Mouse (Mus musculus) liver, embryonic 14.5 days (tissue): ENCODE measurements at regions not wholly inside any gene's neighbourhood (a gene's known extent, or its start where the extent isn't known, plus 50 kb on each side); places are given as distances from the start of the nearest gene placed in this dataset.

Experiments
- ATAC-seq: fragments of 200-750 bp; cut with Nextera tagmentation; 2 replicates; pipeline ENCODE4 v1.8.0; 2017; ENCODE audit warnings: moderate number of reproducible peaks, mild to moderate bottlenecking, moderate library complexity; ENCODE audit not compliant: insufficient read depth
- DNase-seq, 3 experiments: peaks; one replicate each; pipeline ENCODE4 v3.0.0-alpha.2; 2012 to 2013; ENCODE audit warnings: low read depth in 3 of 3, low spot score in 3 of 3
- H3K27ac ChIP-seq: fragments of 300-500 bp; sonication (generic); 2 replicates; pipeline ENCODE4 v1.5.1; 2014; ENCODE audit warnings: moderate library complexity, mild to moderate bottlenecking, control low read depth, inconsistent platforms
- H3K27me3 ChIP-seq: fragments of 300-500 bp; sonication (generic); 2 replicates; pipeline ENCODE4 v1.6.1; 2014; ENCODE audit warnings: mild to moderate bottlenecking, low read length, moderate library complexity; ENCODE audit not compliant: control insufficient read depth, insufficient read depth
- H3K36me3 ChIP-seq: fragments of 300-500 bp; sonication (generic); replicated peaks from 2 replicates; pipeline ENCODE4 v1.6.1; 2014; ENCODE audit warnings: low read depth; ENCODE audit not compliant: control insufficient read depth, insufficient read depth
- H3K4me1 ChIP-seq, 2 experiments: fragments of 200-500 bp in 1 of 2; fragments of 300-500 bp in 1 of 2; sonication (generic) in 1 of 2; replicated peaks; 2 replicates each; pipeline ENCODE4 v1.6.1; 2012 to 2014; ENCODE audit warnings: antibody characterized with exemption in 1 of 2, inconsistent platforms in 1 of 2, low read length in 1 of 2; ENCODE audit not compliant: control insufficient read depth in 2 of 2, insufficient read depth in 2 of 2
- H3K4me2 ChIP-seq: fragments of 300-500 bp; sonication (generic); 2 replicates; pipeline ENCODE4 v1.6.1; 2014; ENCODE audit warnings: low read depth, mild to moderate bottlenecking, control low read depth, moderate library complexity
- H3K4me3 ChIP-seq, 2 experiments: fragments of 200-500 bp in 1 of 2; fragments of 300-500 bp in 1 of 2; sonication (generic) in 1 of 2; 2 replicates each; pipeline ENCODE4 v1.5.1; 2012 to 2014; ENCODE audit warnings: low read depth in 2 of 2, low read length in 2 of 2, mild to moderate bottlenecking in 2 of 2, control low read depth in 1 of 2, inconsistent platforms in 1 of 2, moderate library complexity in 1 of 2; ENCODE audit not compliant: insufficient read depth in 1 of 2
- H3K9ac ChIP-seq: fragments of 300-500 bp; sonication (generic); replicated peaks from 2 replicates; pipeline ENCODE4 v1.6.1; 2014; ENCODE audit warnings: mild to moderate bottlenecking, control low read depth, moderate library complexity
- H3K9me3 ChIP-seq: fragments of 300-500 bp; sonication (generic); 2 replicates; pipeline ENCODE4 v1.6.1; 2016; ENCODE audit warnings: low read length, mixed read lengths; ENCODE audit not compliant: control insufficient read depth
- CTCF ChIP-seq: IDR thresholded peaks from 2 replicates; pipeline ENCODE4 v1.5.1; 2016; ENCODE audit warnings: antibody characterized with exemption, low read depth, control low read depth
- EP300 ChIP-seq: IDR thresholded peaks from 2 replicates; pipeline ENCODE4 v1.6.1; 2016; ENCODE audit warnings: antibody characterized with exemption, low read depth
- WGBS: fragments of 180-500 bp; shearing (Covaris S2); extraction: QIAGEN DNeasy Blood & Tissue Kit; methylation state at CpG from one replicate; pipeline ENCODE4 v1.1.7; 2014; ENCODE audit not compliant: insufficient replicate concordance; 5-methylcytosine and 5-hydroxymethylcytosine counted together

DNA sequence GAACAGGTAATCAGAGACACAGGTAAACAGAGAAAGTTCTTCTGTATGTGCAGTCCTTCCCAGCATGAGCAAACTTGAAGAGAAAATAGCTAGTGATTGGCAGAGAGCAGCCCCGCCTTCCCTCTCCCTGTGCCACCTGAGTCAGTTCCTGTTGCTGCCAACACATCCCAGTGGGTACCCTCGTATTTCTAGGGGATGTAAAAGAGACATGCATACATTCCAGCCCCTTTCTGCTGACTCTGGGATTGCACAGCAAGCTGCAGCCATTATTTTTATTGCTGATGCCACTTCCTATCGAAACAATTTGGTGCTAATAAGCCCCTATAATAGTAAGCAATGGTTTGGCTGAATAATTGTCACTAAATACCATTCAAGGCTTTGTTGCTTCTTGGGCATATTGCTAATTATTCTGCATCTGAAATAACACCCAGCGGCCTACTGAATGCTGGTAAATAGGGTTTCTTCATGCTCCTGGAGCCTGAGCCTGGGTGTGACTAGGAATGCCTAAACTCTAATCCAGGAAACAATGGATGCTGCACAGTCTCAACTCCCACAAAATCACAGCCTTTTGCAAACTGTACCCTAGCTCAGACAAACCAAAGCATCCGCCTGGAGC lies 169.0 kb upstream of the Shisa6 start:
- Histone ChIP-seq H3K9me3 (no peaks in the 10 kb centered on the region), H3K4me1 (no peaks in the 10 kb centered on the region), H3K4me2 (no peak overlapping the region), H3K4me3 (no peak overlapping the region), H3K36me3 (no peaks in the 10 kb centered on the region), H3K9ac (no peak overlapping the region), H3K27me3 (no peaks in the 10 kb centered on the region), H3K27ac (no peak overlapping the region)
- ATAC-seq (no peak), DNase-seq (no peak)
- 46% methylated on average over 5 of the region's 5 CpGs for WGBS
- TF ChIP-seq CTCF: no peak

DNA sequence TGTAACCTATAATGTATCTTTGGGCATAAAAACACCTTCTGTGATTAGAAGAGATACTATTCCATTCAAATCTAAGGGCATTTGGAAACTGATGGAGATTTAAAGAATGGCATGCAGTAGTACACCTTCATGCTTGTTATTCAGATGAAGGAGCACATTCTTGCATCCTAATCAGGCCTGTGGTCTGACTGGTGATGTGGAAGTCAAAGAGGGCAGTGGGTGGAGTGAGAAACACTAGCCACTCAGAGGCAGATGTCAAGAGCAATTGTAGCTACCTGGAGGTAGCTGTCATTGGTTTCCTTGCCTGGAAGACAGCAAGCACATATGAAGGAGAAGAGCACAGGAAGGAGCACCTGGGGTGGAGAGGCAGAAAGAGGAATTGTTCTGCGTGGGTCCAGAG lies 171.0 kb upstream of the Shisa6 start:
- no peak overlapping the region for H3K9ac ChIP-seq
- H3K4me3 ChIP-seq: no peak overlapping the region
- no peaks in the 10 kb centered on the region for H3K27me3 ChIP-seq
- no peak for TF ChIP-seq CTCF
- TF ChIP-seq EP300: no peak
- H3K36me3 ChIP-seq: no peaks in the 10 kb centered on the region
- H3K27ac ChIP-seq: no peak overlapping the region
- DNase-seq (no peak), ATAC-seq (no peak)
- no peaks in the 10 kb centered on the region for H3K9me3 ChIP-seq
- H3K4me2 ChIP-seq: no peak overlapping the region
- WGBS: 38% methylated on average over 1 of the region's 1 CpGs
- H3K4me1 ChIP-seq: no peaks in the 10 kb centered on the region

DNA sequence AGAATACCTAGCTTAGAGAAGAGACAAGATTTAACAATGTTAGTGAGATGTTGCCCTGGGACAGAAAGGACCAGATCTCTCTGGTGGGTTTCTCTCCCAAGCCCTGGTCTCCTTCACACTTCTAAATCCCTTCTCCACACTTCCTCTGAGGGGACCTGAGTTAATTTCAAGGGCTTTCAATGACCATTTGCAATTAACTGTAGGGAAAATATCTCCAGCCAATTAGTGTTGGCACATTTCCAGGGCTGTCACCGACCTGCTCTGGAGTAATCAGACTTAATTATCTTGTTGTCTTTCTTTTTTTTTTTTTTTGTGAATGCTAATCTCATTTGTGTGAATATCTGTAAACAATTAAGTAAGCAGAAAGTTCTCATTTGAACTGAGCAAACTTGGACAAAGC lies 166.3 kb upstream of the Pirt start:
- Histone ChIP-seq H3K27me3 (no peaks in the 10 kb centered on the region), H3K4me2 (no peak overlapping the region), H3K9ac (no peak overlapping the region), H3K4me3 (no peak overlapping the region), H3K9me3 (no peaks in the 10 kb centered on the region; the same call in 1 of the 2 replicates), H3K36me3 (no peaks in the 10 kb centered on the region), H3K27ac (no peak overlapping the region), H3K4me1 (no peaks in the 10 kb centered on the region)
- no peak for TF ChIP-seq EP300
- TF ChIP-seq CTCF: no peak
- DNase-seq: no peak
- no peak for ATAC-seq
- 44% methylated on average over 1 of the region's 1 CpGs for WGBS

DNA sequence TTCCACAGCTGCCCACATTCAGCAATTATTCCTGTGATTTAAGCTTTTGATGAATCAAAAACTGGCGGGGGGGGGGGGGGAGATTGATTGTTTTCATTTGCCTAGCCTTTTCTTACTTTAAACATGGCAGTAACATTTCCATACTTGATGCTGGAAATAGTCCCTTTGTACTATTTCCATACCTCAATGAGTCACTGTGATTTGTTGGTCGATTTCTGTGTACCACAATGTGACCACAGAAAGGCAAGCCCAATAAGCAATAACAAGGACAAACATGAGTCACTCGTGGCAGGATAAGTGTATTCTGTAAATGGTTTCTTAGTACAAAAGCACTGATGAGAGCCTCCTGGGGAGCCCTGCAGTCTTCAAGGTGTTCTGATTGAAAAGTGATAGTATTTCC lies 121.8 kb upstream of the Pirt start:
- no peak overlapping the region for H3K4me3 ChIP-seq
- no peaks in the 10 kb centered on the region for H3K4me1 ChIP-seq
- no peaks in the 10 kb centered on the region for H3K36me3 ChIP-seq
- H3K27me3 ChIP-seq: no peaks in the 10 kb centered on the region
- no peak for TF ChIP-seq EP300
- no peak for TF ChIP-seq CTCF
- no peak overlapping the region for H3K27ac ChIP-seq
- no peak overlapping the region for H3K9ac ChIP-seq
- H3K4me2 ChIP-seq: no peak overlapping the region
- WGBS: 31% methylated on average over 3 of the region's 3 CpGs
- ATAC-seq (no peak), DNase-seq (no peak)
- H3K9me3 ChIP-seq: no peaks in the 10 kb centered on the region

DNA sequence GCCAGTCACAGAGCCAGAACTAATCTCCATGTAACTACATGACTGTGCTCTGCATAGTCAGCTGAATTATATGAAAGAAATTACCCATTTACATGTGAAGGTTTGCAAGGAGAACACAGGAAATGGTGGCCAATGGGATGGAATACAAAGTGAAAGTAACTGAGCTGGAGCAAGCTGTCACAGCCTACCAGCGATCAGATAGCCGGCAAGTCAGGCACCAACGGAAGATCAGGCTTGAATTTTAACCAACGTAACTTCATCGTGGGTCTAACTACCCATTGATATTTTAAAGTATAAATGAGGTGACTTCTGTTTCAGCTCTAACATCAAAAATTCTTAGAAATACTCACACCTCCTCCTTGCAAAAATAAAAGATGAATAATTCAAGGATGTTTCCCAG lies 104.9 kb upstream of the Pirt start:
- no peaks in the 10 kb centered on the region for H3K36me3 ChIP-seq
- no peak overlapping the region for H3K9ac ChIP-seq
- no peaks in the 10 kb centered on the region for H3K27me3 ChIP-seq
- ATAC-seq: no peak
- no peaks in the 10 kb centered on the region for H3K4me1 ChIP-seq
- H3K27ac ChIP-seq: no peak overlapping the region
- DNase-seq: no peak
- H3K4me2 ChIP-seq: no peak overlapping the region
- no peak overlapping the region for H3K4me3 ChIP-seq
- no peaks in the 10 kb centered on the region for H3K9me3 ChIP-seq
- 65% methylated on average over 5 of the region's 5 CpGs for WGBS
- TF ChIP-seq EP300: no peak
- TF ChIP-seq CTCF: no peak
